Mouse (Mus musculus): Measurements from ENCODE around the gene Ogfod1.

DNA sequence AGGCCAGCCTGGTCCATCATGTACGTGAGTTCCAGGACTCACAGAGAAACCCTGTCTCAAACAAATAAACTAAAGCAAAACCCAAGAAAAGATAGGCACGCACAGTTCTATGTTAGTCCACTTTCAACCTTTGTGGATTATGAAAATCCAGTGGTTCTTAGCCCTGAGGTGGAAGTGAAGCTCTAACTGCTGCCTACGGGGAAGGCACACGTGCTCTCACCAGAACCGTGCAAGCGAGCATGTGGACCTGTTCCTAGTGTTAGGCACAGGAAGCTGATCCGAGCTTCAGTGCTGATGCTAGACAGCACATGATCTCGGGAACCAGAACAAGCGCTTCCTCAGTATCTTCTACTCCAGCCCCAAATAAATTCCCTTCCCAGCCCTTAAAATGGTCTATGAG lies 55.9 kb downstream of the Ogfod1 start:
- TF ChIP-seq CTCF (IDR thresholded peaks at IDR 0.05; ENCODE audit: borderline replicate concordance, insufficient read depth, low read depth, low read length) = no peak
- no peak for TF ChIP-seq POLR2A (IDR thresholded peaks at IDR 0.05; ENCODE audit: borderline replicate concordance, insufficient read depth, low read length)
